Mouse (Mus musculus): ENCODE data around the gene Rab7.

GRCm38 (mm10) chr6:87991886-87992285 lies 53.2 kb downstream of the Rab7 start:
- TF ChIP-seq CTCF (IDR thresholded peaks at IDR 0.05; ENCODE audit: borderline replicate concordance, extremely low read depth, insufficient read depth, insufficient read length) (no peak), POLR2A (IDR thresholded peaks at IDR 0.05; ENCODE audit: borderline replicate concordance, extremely low read depth, insufficient read depth, insufficient read length, poor library complexity, severe bottlenecking) (no peak)

Data from brain, embryonic 14.5 days (tissue).